Mouse (Mus musculus) thymus, postnatal 25 days (tissue): ENCODE measurements at regions not wholly inside any gene's neighbourhood (a gene's known extent, or its start where the extent isn't known, plus 50 kb on each side); places are given as distances from the start of the nearest gene placed in this dataset.
"Not testable (repeated sequence)": the region's sequence is repeated elsewhere in the genome, so short reads cannot be mapped to it uniquely, and the experiment has no call there.

ENCODE experiments used
- DNase-seq: peaks from one replicate; pipeline ENCODE4 v3.0.0; 2022

DNA sequence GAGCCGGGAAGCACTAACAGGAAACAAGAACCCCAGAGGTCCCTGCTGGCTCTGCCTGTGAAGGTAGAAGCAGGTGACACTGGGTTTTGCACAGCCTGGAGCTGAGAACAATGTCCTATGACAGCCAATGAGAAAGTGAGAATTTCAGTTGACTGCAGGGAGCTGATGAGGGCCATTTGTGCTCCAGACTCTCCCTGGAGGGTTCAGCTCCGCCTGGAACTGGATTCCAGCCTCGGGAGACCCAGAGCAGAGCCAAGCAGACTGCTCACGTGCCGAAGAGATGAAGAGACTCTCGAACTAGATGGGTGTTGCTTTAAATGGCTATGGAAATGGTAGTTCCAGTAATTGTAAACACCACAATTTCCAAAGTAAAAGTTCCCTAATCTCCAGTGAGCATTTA, 93.5 kb downstream of the Cand1 start:
- DNase-seq: no peak

GRCm38 (mm10) chr10:119142866-119143265, 97.0 kb downstream of the Cand1 start:
- DNase-seq: no peak

GRCm38 (mm10) chr10:119142307-119142706, 97.5 kb downstream of the Cand1 start:
- DNase-seq: no peak

GRCm38 (mm10) chr10:119138237-119138636, 101.6 kb downstream of the Cand1 start:
- DNase-seq: no peak

DNA sequence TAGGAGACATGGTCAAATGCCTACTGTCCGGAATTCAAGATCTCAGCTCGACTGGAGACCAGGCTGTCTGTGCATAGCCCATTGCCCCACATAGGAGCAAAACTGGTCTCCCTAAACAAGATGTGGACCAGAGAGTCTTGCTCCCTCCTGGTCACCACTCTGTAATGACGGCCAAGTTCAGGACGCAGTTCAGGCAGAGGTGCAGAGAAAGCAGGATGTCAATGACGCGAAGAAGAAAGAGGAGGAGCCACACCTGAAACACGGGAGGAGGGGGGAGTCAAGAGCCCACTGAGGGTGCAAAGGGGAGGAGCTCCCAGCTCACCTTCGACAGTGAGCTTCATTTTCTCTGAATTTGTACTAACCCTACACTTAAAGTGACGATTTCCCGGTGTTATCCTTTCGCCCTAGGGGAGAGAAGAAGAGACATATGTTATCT, 104.3 kb downstream of the Cand1 start:
- no peak for DNase-seq

DNA sequence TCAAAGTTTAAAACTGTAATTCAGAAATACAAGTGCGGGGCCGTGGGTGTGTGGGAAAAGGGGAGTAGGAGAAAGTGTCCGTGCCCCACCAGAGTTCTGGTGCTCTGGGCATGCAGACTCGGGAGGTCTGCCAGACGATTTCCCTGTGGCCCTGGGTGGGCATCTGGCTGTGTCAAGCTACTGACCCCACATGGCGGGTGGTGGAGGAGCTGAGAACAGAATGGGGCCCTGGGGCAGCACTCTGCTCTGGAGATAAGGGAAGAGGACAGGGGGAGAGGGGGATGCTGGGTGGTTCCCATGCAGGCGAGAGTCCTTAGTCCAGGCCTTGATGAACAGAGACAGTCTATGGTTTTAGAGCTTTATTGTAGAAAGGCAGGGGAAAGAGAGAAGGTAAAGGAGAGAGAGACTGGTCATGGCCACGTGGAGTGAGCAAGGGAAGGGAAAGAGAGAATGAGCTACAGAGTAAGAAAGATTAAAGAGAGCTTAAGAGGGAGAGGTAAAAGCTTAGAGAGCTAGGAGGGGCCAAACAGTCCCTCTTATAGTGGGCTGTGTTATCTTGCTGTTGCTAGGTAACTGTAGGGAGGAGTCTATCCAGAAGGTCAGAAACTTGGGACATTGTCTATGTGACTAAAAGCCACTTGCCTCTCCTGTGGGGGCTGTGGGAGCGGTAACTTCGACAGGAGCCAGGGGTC, 104.9 kb downstream of the Cand1 start:
- DNase-seq: no peak

DNA sequence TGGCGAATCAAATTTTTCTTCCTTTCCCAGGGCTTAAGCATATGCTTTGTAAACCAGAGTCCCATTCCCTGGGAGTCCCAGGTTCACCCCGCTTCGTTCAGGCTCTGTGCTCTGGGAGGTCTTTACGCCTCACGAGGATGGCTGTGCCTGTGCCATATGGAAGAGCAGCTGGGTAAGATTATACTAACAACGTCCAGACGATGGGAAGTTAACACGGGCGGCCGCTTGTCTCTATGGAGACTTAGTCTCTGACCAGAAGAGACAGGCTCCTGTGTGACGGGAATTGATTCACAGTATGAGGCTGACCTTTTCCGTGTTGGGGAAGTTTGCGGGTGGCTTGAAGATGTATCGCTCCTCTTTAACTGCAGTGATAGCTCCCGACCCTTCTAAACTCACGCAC, 107.9 kb downstream of the Cand1 start:
- no peak for DNase-seq

DNA sequence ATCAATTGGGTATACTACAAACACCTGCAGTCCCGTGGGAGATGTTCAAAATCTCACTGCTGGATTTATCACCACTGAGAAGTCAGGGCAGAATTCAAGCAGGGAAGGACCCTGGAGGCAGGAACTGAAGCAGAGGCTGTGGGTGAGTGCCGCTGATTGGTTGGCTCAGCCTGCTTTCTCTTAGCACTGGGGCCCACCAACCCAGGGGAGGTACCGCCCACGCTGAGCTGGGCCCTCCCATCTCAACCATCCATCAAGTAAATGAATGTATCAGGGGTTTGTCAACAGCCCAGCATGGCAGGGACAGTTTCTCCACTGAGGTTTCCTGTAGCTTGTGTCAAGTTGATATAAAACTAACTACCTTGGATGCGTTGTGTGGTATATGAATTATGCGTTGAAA, 109.2 kb downstream of the Cand1 start:
- no peak for DNase-seq

DNA sequence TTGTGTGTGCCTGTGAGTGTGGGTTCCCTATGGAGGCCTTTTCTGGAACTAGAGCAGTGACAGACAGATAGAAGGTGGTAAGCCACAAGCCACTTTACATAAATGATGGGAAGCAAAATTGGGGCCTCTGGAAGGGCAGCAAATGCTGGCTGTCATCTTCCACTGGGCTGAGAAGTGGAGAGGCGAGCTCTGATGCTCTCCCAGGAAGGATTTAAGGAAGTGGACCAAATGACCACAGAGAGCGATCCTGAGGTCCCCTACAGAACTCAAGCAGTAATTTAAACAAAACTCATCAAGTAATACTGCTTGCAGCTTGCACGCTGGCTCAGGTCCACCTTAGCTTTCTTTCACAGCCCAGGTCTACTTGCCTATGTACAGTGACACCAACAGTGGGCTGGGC, 111.8 kb downstream of the Cand1 start:
- no peak for DNase-seq

DNA sequence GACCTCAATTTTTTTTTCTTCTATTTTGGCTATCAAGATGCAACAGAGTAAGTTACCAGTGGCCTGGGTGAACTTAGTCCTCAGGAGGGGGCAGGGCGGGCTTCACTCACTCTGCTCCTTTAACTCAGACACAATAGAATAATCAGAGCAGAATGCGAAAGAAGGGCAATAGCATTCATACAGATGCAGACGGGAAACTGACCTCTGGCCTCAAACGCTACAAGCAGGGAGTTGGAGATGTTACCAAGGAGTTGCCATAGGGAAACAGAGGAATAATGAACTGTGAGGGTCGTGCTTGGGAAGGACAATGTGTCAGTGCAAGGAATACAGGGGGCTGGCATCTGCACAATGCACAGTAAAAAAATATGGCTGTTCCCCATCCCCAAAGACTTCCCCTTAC, 116.3 kb downstream of the Cand1 start:
- DNase-seq: no peak

DNA sequence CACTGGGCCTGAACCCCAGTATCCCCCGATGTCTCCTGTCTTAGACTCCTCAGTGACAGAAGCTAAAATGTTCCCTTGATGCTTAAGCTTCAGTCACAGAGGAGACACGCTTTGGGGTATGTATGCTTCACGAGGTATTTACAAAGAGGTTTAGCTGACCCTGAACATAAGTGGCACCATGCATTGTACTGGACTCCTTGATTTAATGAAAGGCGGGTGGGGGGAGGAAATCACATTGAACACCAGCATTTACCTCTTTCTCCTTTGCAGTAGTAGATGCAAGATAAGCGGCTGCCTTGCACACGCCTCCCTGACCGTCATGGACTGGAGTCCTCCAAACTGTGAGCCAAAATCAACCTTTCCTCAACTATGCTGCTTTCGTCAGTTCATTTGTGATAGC, 117.5 kb downstream of the Cand1 start:
- no peak for DNase-seq

DNA sequence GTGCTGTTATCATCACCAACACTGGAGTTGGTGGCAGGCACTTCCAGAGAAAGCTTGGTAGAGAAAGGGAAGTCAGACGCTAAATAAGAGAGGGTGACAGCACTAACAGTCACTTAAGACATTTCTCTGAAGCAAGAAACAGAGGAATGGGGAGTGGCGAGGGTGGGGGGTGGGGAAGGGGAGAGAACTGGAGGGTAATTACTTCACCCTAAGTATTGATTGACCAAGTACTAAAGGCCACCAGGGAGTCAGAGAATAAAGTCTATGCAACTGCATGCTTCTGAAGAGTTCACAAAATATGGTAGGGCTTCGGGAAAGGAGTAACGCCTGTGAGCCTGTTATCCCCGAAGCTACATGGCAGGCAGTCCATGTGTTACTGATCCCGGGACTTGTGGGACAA, 118.3 kb downstream of the Cand1 start:
- no peak for DNase-seq

DNA sequence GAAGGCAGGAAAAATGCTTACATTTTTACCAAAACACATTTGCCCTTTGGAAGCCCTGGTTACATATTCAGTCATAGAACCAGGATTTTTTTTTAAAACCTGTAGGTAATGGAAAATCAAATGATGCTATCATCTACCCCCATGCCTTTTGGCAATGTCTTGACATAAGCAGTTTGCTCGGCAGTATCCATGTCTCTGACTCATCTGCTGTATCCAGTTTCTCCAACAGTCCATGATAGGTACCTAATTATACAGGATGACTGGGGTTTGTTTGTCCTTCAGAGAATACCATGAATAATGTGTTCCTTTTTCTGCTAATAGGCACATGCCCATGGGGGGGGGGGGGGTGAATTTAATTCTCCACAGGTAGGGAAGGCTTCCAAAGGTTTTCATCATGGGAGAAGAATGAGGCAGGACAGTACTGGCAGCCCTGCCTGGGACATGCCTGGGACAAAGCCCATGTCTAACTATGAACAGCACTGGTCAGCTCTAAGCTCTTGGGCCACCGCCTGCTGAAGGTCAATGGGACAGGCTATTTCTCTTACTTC, 122.9 kb downstream of the Cand1 start:
- DNase-seq: no peak

DNA sequence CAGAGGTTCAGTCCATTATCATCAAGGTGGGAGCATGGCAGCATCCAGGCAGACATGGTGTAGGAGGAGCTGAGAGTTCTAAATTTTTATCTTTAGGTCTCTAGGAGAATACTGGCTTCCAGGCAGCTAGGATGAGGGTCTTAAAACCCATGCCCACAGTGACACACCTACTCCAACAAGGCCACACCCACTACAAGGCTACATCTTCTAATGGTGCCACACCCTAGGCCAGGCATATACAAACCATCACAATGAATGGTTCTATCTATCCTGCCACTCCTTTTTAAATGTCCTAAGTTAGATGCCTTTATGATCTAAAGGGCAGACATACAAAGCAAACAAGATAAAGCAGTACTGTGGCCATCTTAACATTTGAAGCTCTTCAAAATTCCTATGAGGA, 124.7 kb downstream of the Cand1 start:
- not testable (repeated sequence) for DNase-seq

DNA sequence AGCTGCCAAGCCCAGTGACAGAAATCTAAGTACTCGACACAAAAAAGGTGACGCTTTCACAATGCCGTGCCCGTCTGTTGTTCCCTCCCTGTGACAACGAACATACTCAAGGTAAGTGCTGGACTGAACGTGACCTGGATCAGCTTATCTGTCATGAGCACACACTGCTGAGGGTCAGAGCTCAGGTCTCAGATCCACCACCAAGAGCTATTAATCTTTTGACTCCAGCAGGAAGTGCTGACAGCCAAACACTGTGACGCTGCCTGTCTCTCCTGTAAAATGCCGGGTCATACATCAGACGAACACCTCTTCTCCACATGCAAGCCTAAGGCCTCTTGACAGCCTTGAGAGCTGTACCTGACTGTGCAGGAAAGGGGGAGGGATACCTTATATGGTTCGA, 125.2 kb downstream of the Cand1 start:
- DNase-seq: no peak

- no peak for DNase-seq
Observed at GRCm38 (mm10) chr10:119111886-119112285, 128.0 kb downstream of the Cand1 start.

- no peak for DNase-seq
Observed at GRCm38 (mm10) chr10:119111409-119111808, 128.4 kb downstream of the Cand1 start.

- no peak for DNase-seq
Observed at GRCm38 (mm10) chr10:119110614-119111013, 129.2 kb downstream of the Cand1 start.

GRCm38 (mm10) chr10:119109207-119109606, 130.6 kb downstream of the Cand1 start:
- DNase-seq: no peak

DNA sequence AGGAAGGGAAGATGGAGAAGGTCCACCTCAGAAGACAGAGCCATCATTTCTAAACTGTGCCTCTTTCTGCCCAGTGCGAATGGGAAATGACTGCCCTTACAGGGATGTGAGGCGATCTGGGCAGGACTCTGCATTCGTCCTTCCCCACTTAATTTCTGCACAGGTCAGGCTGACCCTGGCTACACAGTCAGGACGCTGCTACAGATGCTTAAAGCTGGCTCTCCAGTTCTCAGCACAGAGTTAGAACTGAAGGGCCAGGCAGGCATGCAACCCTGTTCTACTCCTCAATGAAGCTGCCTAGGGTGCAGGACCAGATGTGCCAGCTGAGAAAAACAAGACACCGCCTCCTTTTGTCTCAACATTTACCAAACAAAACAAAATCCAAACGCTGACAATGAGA, 132.1 kb downstream of the Cand1 start:
- no peak for DNase-seq

DNA sequence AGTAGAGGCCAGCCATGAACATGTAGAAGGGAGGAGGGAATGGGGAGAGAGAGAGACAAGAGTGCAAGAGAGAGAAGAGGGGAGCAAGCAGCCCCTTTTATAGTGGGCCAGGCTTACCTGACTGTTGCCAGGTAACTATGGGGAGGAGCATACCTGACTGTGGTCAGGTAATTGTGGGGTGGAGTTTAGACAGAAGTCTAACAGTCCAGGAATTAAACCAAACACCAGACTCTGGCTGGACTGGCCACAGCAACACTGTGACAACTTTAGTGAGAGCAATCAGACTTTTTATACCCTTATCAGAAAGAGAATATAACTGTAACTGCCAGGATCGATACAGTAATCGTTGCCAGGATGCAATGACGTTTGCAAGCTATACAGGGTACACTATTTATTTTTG, 133.8 kb downstream of the Cand1 start:
- DNase-seq: no peak

GRCm38 (mm10) chr10:119105279-119105881, 134.5 kb downstream of the Cand1 start:
- no peak for DNase-seq

GRCm38 (mm10) chr10:119100511-119100910, 139.3 kb downstream of the Cand1 start:
- DNase-seq: no peak

- DNase-seq: no peak
Observed at GRCm38 (mm10) chr10:119099092-119099792, 140.6 kb downstream of the Cand1 start.
